Mouse (Mus musculus) embryonic facial prominence, embryonic 15.5 days (tissue): ENCODE measurements around the gene Olfr1467. TPM values are rescaled to one million over a fixed set of nuclear protein-coding genes. Genes with fewer than 3 reads are reported as not detected.

Experiments
- ATAC-seq: fragments of 200-750 bp; cut with Nextera tagmentation; 2 replicates; pipeline ENCODE4 v1.8.0; 2017; ENCODE audit warnings: low read depth, moderate TSS enrichment; ENCODE audit not compliant: insufficient number of reproducible peaks, low FRiP score, low TSS enrichment
- H3K27ac ChIP-seq: fragments of 300-500 bp; sonication (generic); replicated peaks from 2 replicates; pipeline ENCODE4 v1.5.1; 2015; ENCODE audit warnings: mild to moderate bottlenecking, inconsistent platforms
- H3K27me3 ChIP-seq: fragments of 300-500 bp; sonication (generic); 2 replicates; pipeline ENCODE4 v1.6.1; 2015; ENCODE audit warnings: inconsistent platforms
- H3K36me3 ChIP-seq: fragments of 300-500 bp; sonication (generic); 2 replicates; pipeline ENCODE4 v1.6.1; 2015; ENCODE audit warnings: mild to moderate bottlenecking, inconsistent platforms
- H3K4me1 ChIP-seq: fragments of 300-500 bp; sonication (generic); 2 replicates; pipeline ENCODE4 v1.6.1; 2015; ENCODE audit warnings: inconsistent platforms
- H3K4me2 ChIP-seq: fragments of 300-500 bp; sonication (generic); replicated peaks from 2 replicates; pipeline ENCODE4 v1.6.1; 2015; ENCODE audit warnings: mild to moderate bottlenecking, inconsistent platforms
- H3K4me3 ChIP-seq: fragments of 300-500 bp; sonication (generic); replicated peaks from 2 replicates; pipeline ENCODE4 v1.5.1; 2015; ENCODE audit warnings: mild to moderate bottlenecking, inconsistent platforms
- H3K9ac ChIP-seq: fragments of 300-500 bp; sonication (generic); 2 replicates; pipeline ENCODE4 v1.6.1; 2015; ENCODE audit warnings: inconsistent platforms
- H3K9me3 ChIP-seq: fragments of 300-500 bp; sonication (generic); replicated peaks from 2 replicates; pipeline ENCODE4 v1.6.1; 2016; ENCODE audit warnings: inconsistent platforms
- WGBS: fragments of 180-500 bp; shearing (Covaris S2); methylation state at CpG from one replicate; pipeline ENCODE4 v1.1.7; 2015; 5-methylcytosine and 5-hydroxymethylcytosine counted together
- polyA plus RNA-seq: library from polyadenylated mRNA; unstranded; fragments of >200 nt; fragmentation: Nextera tagmentation; extraction: Ambion mirVana; gene quantifications from 2 replicates; pipeline ENCODE4 v1.2.1, GENCODE M21; 2015

Gene Olfr1467
- polyA plus RNA-seq, result not detected in 2 replicates

- WGBS, result 68% methylated on average over 2 of the region's 2 CpGs
- H3K27ac ChIP-seq, result no peak within 1 kb of the TSS
Observed at GRCm38 (mm10) chr19:13361936-13362335, at the start of gene Olfr1467. TSS of gene Olfr1467 (plus strand) at chr19:13362236.

GRCm38 (mm10) chr19:13315441-13315840, 46.6 kb upstream of the Olfr1467 start, which contains the start of gene Olfr1465:
TSS of gene Olfr1465 (minus strand) at chr19:13315541.
- Histone ChIP-seq H3K9me3 (peaks cover 3% of the 10 kb centered on the region; the same call in 1 of the 2 replicates), H3K4me2 (no peak within 1 kb of the TSS), H3K36me3 (no peaks in the 10 kb centered on the region), H3K9ac (no peak within 1 kb of the TSS), H3K27me3 (no peaks in the 10 kb centered on the region), H3K4me1 (no peaks in the 10 kb centered on the region), H3K27ac (no peak within 1 kb of the TSS), H3K4me3 (no peak within 1 kb of the TSS)
- no peak for ATAC-seq

More at GRCm38 (mm10) chr19:13361936-13362335, at the start of gene Olfr1467:
- Histone ChIP-seq H3K9me3 (no peaks in the 10 kb centered on the region), H3K4me1 (no peaks in the 10 kb centered on the region), H3K9ac (no peak within 1 kb of the TSS), H3K36me3 (no peaks in the 10 kb centered on the region), H3K4me3 (no peak within 1 kb of the TSS), H3K4me2 (no peak within 1 kb of the TSS), H3K27me3 (no peaks in the 10 kb centered on the region)
- no peak for ATAC-seq

DNA sequence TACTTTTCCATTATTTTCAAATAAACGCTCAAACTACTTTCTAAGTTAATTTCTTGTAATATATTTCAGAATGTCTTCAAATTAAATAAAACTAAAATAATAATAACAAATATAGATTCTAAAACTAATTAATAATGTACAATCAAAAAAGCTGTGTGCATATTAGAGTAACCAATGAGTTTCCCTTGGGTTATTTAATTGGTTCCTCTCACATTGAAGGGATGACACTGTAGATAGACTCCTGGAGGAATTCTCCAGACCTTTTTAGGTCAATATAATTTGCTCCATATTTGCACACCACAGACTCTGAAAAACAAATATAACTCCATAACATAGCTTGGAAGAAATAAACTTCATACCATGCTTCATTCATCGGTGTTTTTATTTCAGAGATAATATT, 23.5 kb upstream of the Olfr1467 start, which contains the start of gene Olfr1466:
Gene Olfr1466, plus strand, starts transcription at position 301 of the 400 bp plus-strand sequence.
- no peaks in the 10 kb centered on the region for H3K9me3 ChIP-seq
- H3K4me1 ChIP-seq, result no peaks in the 10 kb centered on the region
- no peaks in the 10 kb centered on the region for H3K27me3 ChIP-seq
- ATAC-seq, result no peak
- no peak within 1 kb of the TSS for H3K27ac ChIP-seq
- no peak within 1 kb of the TSS for H3K4me2 ChIP-seq
- H3K4me3 ChIP-seq, result no peak within 1 kb of the TSS
- H3K9ac ChIP-seq, result no peak within 1 kb of the TSS
- H3K36me3 ChIP-seq, result no peaks in the 10 kb centered on the region
- WGBS, result 90% methylated on average over 2 of the region's 2 CpGs

GRCm38 (mm10) chr19:13407549-13407948, 45.5 kb downstream of the Olfr1467 start, which contains the start of gene Olfr1469:
TSS of gene Olfr1469 (plus strand) at chr19:13407849.
- WGBS, result 78% methylated on average over 2 of the region's 2 CpGs
- ATAC-seq, result no peak
- no peaks in the 10 kb centered on the region for H3K9me3 ChIP-seq

More at GRCm38 (mm10) chr19:13407549-13407948, 45.5 kb downstream of the Olfr1467 start, which contains the start of gene Olfr1469:
- Histone ChIP-seq H3K4me3 (no peak within 1 kb of the TSS), H3K27me3 (no peaks in the 10 kb centered on the region), H3K4me2 (no peak within 1 kb of the TSS), H3K4me1 (no peaks in the 10 kb centered on the region), H3K36me3 (no peaks in the 10 kb centered on the region), H3K9ac (no peak within 1 kb of the TSS), H3K27ac (no peak within 1 kb of the TSS)

Other genes starting within 250 kb of the Olfr1467 start
- gene Olfr1459, start 212.7 kb upstream of the Olfr1467 start, polyA plus RNA-seq, result not detected in 2 replicates
- not detected in 2 replicates for gene Olfr1461, start 199.2 kb upstream of the Olfr1467 start, polyA plus RNA-seq
- not detected in 2 replicates for gene Olfr1462, start 176.5 kb upstream of the Olfr1467 start, polyA plus RNA-seq
- 0.12 TPM in 1 of 2 replicates, not detected in the other for gene Olfr1463, start 130.9 kb upstream of the Olfr1467 start, polyA plus RNA-seq
- not detected in 2 replicates for gene Olfr1465, start 46.7 kb upstream of the Olfr1467 start, polyA plus RNA-seq
- gene Olfr1466, start 23.4 kb upstream of the Olfr1467 start, polyA plus RNA-seq, result not detected in 2 replicates
- not detected in 2 replicates for gene Olfr1469, start 45.6 kb downstream of the Olfr1467 start, polyA plus RNA-seq
- not detected in 2 replicates for gene Olfr1471, start 81.2 kb downstream of the Olfr1467 start, polyA plus RNA-seq
- not detected in 2 replicates for gene Olfr1472, start 93.8 kb downstream of the Olfr1467 start, polyA plus RNA-seq
- gene Olfr1474, start 107.3 kb downstream of the Olfr1467 start, polyA plus RNA-seq, result not detected in 2 replicates
- gene Olfr1475, start 118.0 kb downstream of the Olfr1467 start, polyA plus RNA-seq, result not detected in 2 replicates
- not detected in 2 replicates for gene Olfr1477, start 138.3 kb downstream of the Olfr1467 start, polyA plus RNA-seq
- gene Olfr1480, start 165.7 kb downstream of the Olfr1467 start, polyA plus RNA-seq, result not detected in 2 replicates
- gene Olfr1484, start 221.3 kb downstream of the Olfr1467 start, polyA plus RNA-seq, result not detected in 2 replicates